Mouse (Mus musculus) CH12.LX (cell line): ENCODE data around the gene Nepro.

Experiments used
- EP300 ChIP-seq: IDR thresholded peaks from 2 replicates; pipeline ENCODE4 v1.6.1; 2011; ENCODE audit warnings: low read length, improper control_type of control experiment
- GABPA ChIP-seq: IDR thresholded peaks from 2 replicates; pipeline ENCODE4 v1.6.1; 2012; ENCODE audit warnings: low read depth, low read length, improper control_type of control experiment, inconsistent platforms; ENCODE audit not compliant: insufficient replicate concordance
- MAFK ChIP-seq: IDR thresholded peaks from 2 replicates; pipeline ENCODE4 v1.6.1; 2011; ENCODE audit warnings: low read length, improper control_type of control experiment; ENCODE audit not compliant: insufficient replicate concordance
- MXI1 ChIP-seq: IDR thresholded peaks from 2 replicates; pipeline ENCODE4 v1.6.1; 2011; ENCODE audit warnings: mild to moderate bottlenecking, low read depth, low read length, improper control_type of control experiment
- TBP ChIP-seq: conservative IDR thresholded peaks from 2 replicates; pipeline ENCODE4 v1.6.1; 2011; ENCODE audit warnings: low read depth, low read length, improper control_type of control experiment

DNA sequence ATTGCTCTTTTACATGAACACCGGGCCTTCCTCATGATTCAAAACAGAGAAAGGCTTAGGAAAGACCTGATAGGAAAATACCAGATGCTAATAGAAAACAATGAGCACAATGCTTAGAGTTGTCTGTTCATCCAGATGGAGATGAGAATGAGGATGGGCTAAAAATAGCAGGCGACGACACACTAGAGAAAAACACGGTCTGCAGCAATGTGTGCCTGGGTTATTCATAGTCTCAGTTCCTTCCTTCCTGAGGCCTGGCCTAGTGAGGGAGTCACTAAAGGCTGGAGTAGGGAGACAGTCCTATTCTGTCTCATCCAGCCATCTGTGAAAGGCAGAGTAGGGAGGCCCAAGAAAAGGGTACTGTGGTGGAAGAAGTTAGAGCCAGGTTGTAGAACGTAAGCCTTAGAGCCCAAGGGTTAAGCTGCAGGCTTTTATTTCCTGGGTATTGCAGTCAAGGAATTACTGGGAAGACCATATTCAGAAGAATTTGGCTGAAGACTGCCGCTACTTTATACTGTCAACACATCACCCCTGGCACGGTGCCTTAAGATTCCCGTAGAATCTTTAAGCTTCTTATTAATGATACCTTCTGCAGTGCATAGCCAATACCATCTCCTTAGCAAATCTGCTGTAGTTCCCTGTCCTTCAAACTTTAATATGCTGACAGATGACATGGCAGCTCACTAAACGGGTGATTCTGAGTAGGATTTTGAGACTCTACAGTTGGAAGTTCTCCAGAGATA lies 43.2 kb upstream of the Nepro start:
- TF ChIP-seq MXI1 = no peak
- TF ChIP-seq MAFK = no peak
- no peak for TF ChIP-seq GABPA
- no peak for TF ChIP-seq TBP
- no peak for TF ChIP-seq EP300
